Mouse (Mus musculus) gastrocnemius, postnatal 10 days (tissue): ENCODE measurements around the gene Efna5. TPM values are rescaled to one million over a fixed set of nuclear protein-coding genes. Genes with fewer than 3 reads are reported as not detected.
A peak's percentile ranks its signal among the peaks of the same experiment; 100 is the strongest.

Experiments
- DNase-seq: peaks from one replicate; pipeline ENCODE4 v3.0.0; 2021; ENCODE audit warnings: mixed read lengths
- total RNA-seq, 2 experiments: library from RNA; stranded (reverse); gene quantifications; 2 replicates each; pipeline ENCODE4 v1.2.3; 2021

Gene Efna5
- total RNA-seq, 2 experiments from 2014 or later = 2.2 to 3.8 TPM

GRCm38 (mm10) chr17:62787855-62788254, 93.3 kb downstream of the Efna5 start:
- DNase-seq = no peak

- no peak for DNase-seq
These were observed 94.6 kb downstream of the Efna5 start for GRCm38 (mm10) chr17:62786602-62786907.

- no peak for DNase-seq
These were observed 95.1 kb downstream of the Efna5 start for GRCm38 (mm10) chr17:62785781-62786601.

- DNase-seq = no peak
These were observed 96.6 kb downstream of the Efna5 start for GRCm38 (mm10) chr17:62784274-62785171.

- peak; percentile 77 for DNase-seq
These were observed 97.4 kb downstream of the Efna5 start for GRCm38 (mm10) chr17:62783524-62784273.

GRCm38 (mm10) chr17:62782826-62783404, 98.2 kb downstream of the Efna5 start:
- DNase-seq = no peak

GRCm38 (mm10) chr17:62781120-62781519, 100.0 kb downstream of the Efna5 start:
- no peak for DNase-seq

- DNase-seq = no peak
These were observed 103.1 kb downstream of the Efna5 start for GRCm38 (mm10) chr17:62777858-62778564.

GRCm38 (mm10) chr17:62776710-62777109, 104.4 kb downstream of the Efna5 start:
- no peak for DNase-seq

- no peak for DNase-seq
These were observed 105.1 kb downstream of the Efna5 start for GRCm38 (mm10) chr17:62775976-62776375.

GRCm38 (mm10) chr17:62775401-62775800, 105.7 kb downstream of the Efna5 start:
- DNase-seq = no peak

- no peak for DNase-seq
These were observed 106.4 kb downstream of the Efna5 start for GRCm38 (mm10) chr17:62774749-62775148.

- no peak for DNase-seq
These were observed 114.4 kb downstream of the Efna5 start for GRCm38 (mm10) chr17:62766705-62767104.

GRCm38 (mm10) chr17:62765165-62765564, 116.0 kb downstream of the Efna5 start:
- DNase-seq = no peak

- no peak for DNase-seq
These were observed 124.2 kb downstream of the Efna5 start for GRCm38 (mm10) chr17:62756951-62757350.

GRCm38 (mm10) chr17:62755635-62756034, 125.5 kb downstream of the Efna5 start:
- no peak for DNase-seq

- no peak for DNase-seq
These were observed 126.5 kb downstream of the Efna5 start for GRCm38 (mm10) chr17:62754638-62755037.

- DNase-seq = no peak
These were observed 128.7 kb downstream of the Efna5 start for GRCm38 (mm10) chr17:62752381-62752889.

GRCm38 (mm10) chr17:62750647-62751046, 130.5 kb downstream of the Efna5 start:
- DNase-seq = no peak

- DNase-seq = no peak
These were observed 132.1 kb downstream of the Efna5 start for GRCm38 (mm10) chr17:62748803-62749619.
